Comparison of ENCODE assay signal across 11 mouse cellular contexts in genomic region chr2:132208246-132208881, GRCm38 (mm10). TPM values are rescaled to one million over a fixed set of nuclear protein-coding genes. Genes with fewer than 3 reads are reported as not detected.
DNase-seq lines count a peak whose midpoint lies in the region; ATAC-seq lines count a peak whose summit lies in the region.
"Had no signal": no experiment of that assay in that cellular context is flagged by ENCODE, and none has a peak within 500 bp of the region (broad histone marks: within the 10 kb centered on the region; RNA-seq: fewer than 3 reads in every experiment).

No protein-coding gene starts in this region.

- peak; percentile 74; the same call in 1 of the 2 replicates for ATAC-seq in erythroblast, adult 5-6 weeks (replicated peaks; ENCODE audit: low FRiP score, poor library complexity, severe bottlenecking)
- ATAC-seq: activated CD4-positive, CD25-positive, alpha-beta regulatory T cell, adult 4 months; intestine, embryonic 15.5 days had no signal

- DNase-seq in ovary, postnatal 36 days (ENCODE audit: low spot score), result peak; percentile 18
- no peak for DNase-seq in ovary, postnatal 14 days (ENCODE audit: low spot score)
- peak; percentile 79 for DNase-seq in adrenal gland, adult 2 months
- DNase-seq in yolk sac, embryonic 10.5 days (ENCODE audit: low spot score), result peak; percentile 12
- no peak for DNase-seq in cerebellum, postnatal 36 days
- DNase-seq in left cerebral cortex, adult 18-20 months (ENCODE audit: low spot score in 2 of 2), result no peak
- DNase-seq: right cerebral cortex, postnatal 4 days; thymus, postnatal 36 days had no signal

RNA-seq across cellular contexts. Expression of gene Tmem230, which starts 39.2 kb away (rescaled TPM):
- total RNA-seq in adrenal gland, adult 2 months (2021), result 10 to 100 TPM; 38.9 to 46.1 TPM
- 153 and 204 TPM in 2 replicates for polyA plus RNA-seq in adrenal gland, adult 2 months (2012; rRNA removed)
- total RNA-seq in erythroblast, adult 5-6 weeks (2015; ENCODE audit: low replicate concordance), result 21.3 and 27.4 TPM in 2 replicates
- total RNA-seq in erythroblast, adult 5-6 weeks (2017; ENCODE audit: low replicate concordance), result 9.9 and 13.3 TPM in 2 replicates
- total RNA-seq in left cerebral cortex, adult 18-20 months (2021), result 10 to 100 TPM; 33.7 to 36.4 TPM

RNA-seq across cellular contexts. Expression of gene Pcna, which starts 44.8 kb away (rescaled TPM):
- total RNA-seq in adrenal gland, adult 2 months (2021), result 10 to 100 TPM; 64.7 to 83.4 TPM
- polyA plus RNA-seq in adrenal gland, adult 2 months (2012; rRNA removed), result 45.6 and 62.0 TPM in 2 replicates
- 310 and 324 TPM in 2 replicates for total RNA-seq in erythroblast, adult 5-6 weeks (2015; ENCODE audit: low replicate concordance)
- total RNA-seq in erythroblast, adult 5-6 weeks (2017; ENCODE audit: low replicate concordance), result 228 and 255 TPM in 2 replicates
- total RNA-seq in left cerebral cortex, adult 18-20 months (2021), result 10 to 100 TPM; 45.8 to 48.0 TPM

RNA-seq across cellular contexts. Expression of gene Cds2, which starts 54.6 kb away (rescaled TPM):
- total RNA-seq in adrenal gland, adult 2 months (2021), result 10 to 100 TPM; 77.4 to 80.9 TPM
- polyA plus RNA-seq in adrenal gland, adult 2 months (2012; rRNA removed), result 44.0 and 48.9 TPM in 2 replicates
- 5.4 and 6.1 TPM in 2 replicates for total RNA-seq in erythroblast, adult 5-6 weeks (2015; ENCODE audit: low replicate concordance)
- total RNA-seq in erythroblast, adult 5-6 weeks (2017; ENCODE audit: low replicate concordance), result 6.0 and 7.9 TPM in 2 replicates
- 100 to 1,000 TPM; 251 to 285 TPM for total RNA-seq in left cerebral cortex, adult 18-20 months (2021)

Comparison
In these comparisons a context has a peak if more than half of its experiments do, and no peak if none do; other contexts are left out.
1. DNase-seq: peak in ovary, postnatal 36 days (single experiment), adrenal gland, adult 2 months (single experiment) and yolk sac, embryonic 10.5 days (single experiment); none in ovary, postnatal 14 days (single experiment), cerebellum, postnatal 36 days (0 of 2) and left cerebral cortex, adult 18-20 months (0 of 2).
2. RNA of gene Cds2, which starts 54.6 kb away (total RNA-seq): 251 to 285 TPM in left cerebral cortex, adult 18-20 months and 77.4 to 80.9 TPM in adrenal gland, adult 2 months; 5.4 to 7.9 TPM in erythroblast, adult 5-6 weeks; every median in the first group is over 4 times any median in the second.